Mouse (Mus musculus): ENCODE results near the gene Lsr.
"Not testable (repeated sequence)": the region's sequence is repeated elsewhere in the genome, so short reads cannot be mapped to it uniquely, and the experiment has no call there.

DNA sequence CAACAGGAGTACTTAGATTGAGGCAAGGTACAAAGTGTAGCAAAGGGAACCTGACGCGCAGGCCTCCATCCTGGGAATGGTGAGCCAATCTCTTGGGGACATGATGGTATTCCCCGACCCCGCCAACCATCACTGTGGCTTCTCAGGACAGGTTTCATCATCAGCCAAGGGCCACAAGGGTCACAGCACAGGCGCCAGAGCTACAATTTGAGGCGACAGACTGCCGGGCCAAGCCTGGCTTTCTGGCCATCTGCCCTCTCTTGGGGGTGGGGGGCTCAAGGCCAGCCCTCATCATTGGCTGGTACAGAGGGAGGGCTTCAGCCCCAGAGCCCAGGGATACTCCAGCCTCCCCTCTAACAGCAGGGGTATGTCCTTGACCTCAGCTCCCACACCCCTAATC is 27.8 kb downstream of the Lsr start:
- not testable (repeated sequence) for TF ChIP-seq CTCF (IDR thresholded peaks at IDR 0.05; ENCODE audit: borderline replicate concordance, insufficient read depth, low read length); POLR2A (IDR thresholded peaks at IDR 0.05; ENCODE audit: low read depth, low read length)
